Mouse (Mus musculus): ENCODE results near the gene Degs2. TPM values are rescaled to one million over a fixed set of nuclear protein-coding genes. Genes with fewer than 3 reads are reported as not detected.

The Degs2 gene
- polyA plus RNA-seq, 1 experiment = 0.11 TPM

- H3K36me3 ChIP-seq (ENCODE audit: control insufficient read depth, insufficient read depth) = no peaks in the 10 kb centered on the region
- no peak overlapping the region for H3K4me3 ChIP-seq
- H3K4me2 ChIP-seq (ENCODE audit: low read depth) = no peak overlapping the region
- no peaks in the 10 kb centered on the region for H3K27me3 ChIP-seq (ENCODE audit: control insufficient read depth, insufficient read depth, insufficient read length)
- no peak overlapping the region for H3ac ChIP-seq (ENCODE audit: control insufficient read depth, insufficient read length)
- no peaks in the 10 kb centered on the region for H3K79me2 ChIP-seq (ENCODE audit: control insufficient read depth, insufficient read depth)
- TF ChIP-seq MYOD1 (IDR thresholded peaks at IDR 0.05; ENCODE audit: control insufficient read depth in 1 of 3, insufficient read length in 2 of 3, low read depth in 2 of 3) = no peak
- TF ChIP-seq CEBPB (IDR thresholded peaks at IDR 0.05; ENCODE audit: insufficient read depth, poor library complexity, severe bottlenecking) = no peak
- TF ChIP-seq POLR2A (IDR thresholded peaks at IDR 0.05; ENCODE audit: insufficient read length, low read depth) = no peak
- no peak for TF ChIP-seq USF1 (IDR thresholded peaks at IDR 0.05; ENCODE audit: low read depth)
- no peak for TF ChIP-seq MYOG (IDR thresholded peaks at IDR 0.05; ENCODE audit: control insufficient read depth in 1 of 3, insufficient read depth in 1 of 3, insufficient read length in 2 of 3, low read depth in 2 of 3)
- no peak for TF ChIP-seq MAX (IDR thresholded peaks at IDR 0.05; ENCODE audit: low read depth)
- TF ChIP-seq POLR2AphosphoS2 (IDR thresholded peaks at IDR 0.05; ENCODE audit: insufficient read length, low read depth) = no peak
- TF ChIP-seq E2F4 (IDR thresholded peaks at IDR 0.05; ENCODE audit: insufficient read depth) = no peak
These were observed 23.7 kb downstream of the Degs2 start for GRCm38 (mm10) chr12:108678366-108678765.

DNA sequence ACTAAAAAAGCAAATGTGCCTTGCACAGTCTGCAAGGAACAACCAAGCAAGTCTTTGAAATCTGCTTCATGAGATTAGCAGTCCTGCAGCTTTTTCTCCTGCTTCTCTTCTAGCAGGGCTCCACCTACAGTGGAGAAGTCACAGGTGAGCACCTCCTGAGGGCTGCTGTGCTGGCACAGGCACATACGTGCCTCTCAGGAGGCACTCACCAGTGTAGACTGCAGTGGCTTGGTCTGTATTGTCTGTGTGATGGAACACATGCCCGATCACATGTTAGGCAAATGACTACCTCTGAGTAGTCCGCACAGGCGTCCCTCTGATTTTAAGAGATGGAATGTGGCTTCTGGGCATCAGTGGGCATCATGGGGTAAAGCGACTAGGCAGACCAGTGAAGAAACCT is 25.0 kb downstream of the Degs2 start:
- no peak for TF ChIP-seq REST (IDR thresholded peaks at IDR 0.05; ENCODE audit: insufficient read depth, insufficient read length)
- TF ChIP-seq CEBPB (IDR thresholded peaks at IDR 0.05; ENCODE audit: insufficient read depth, poor library complexity, severe bottlenecking) = no peak
- TF ChIP-seq TCF3 (IDR thresholded peaks at IDR 0.05; ENCODE audit: insufficient read length, low read depth) = no peak
- no peak for TF ChIP-seq MYOG (IDR thresholded peaks at IDR 0.05; ENCODE audit: control insufficient read depth in 1 of 3, insufficient read depth in 1 of 3, insufficient read length in 2 of 3, low read depth in 2 of 3)
- TF ChIP-seq POLR2A (IDR thresholded peaks at IDR 0.05; ENCODE audit: insufficient read length, low read depth) = no peak
- H3K4me3 ChIP-seq = no peak overlapping the region
- no peaks in the 10 kb centered on the region for H3K79me2 ChIP-seq (ENCODE audit: control insufficient read depth, insufficient read depth)
- no peak overlapping the region for H3ac ChIP-seq (ENCODE audit: control insufficient read depth, insufficient read length)
- no peak overlapping the region for H3K4me2 ChIP-seq (ENCODE audit: low read depth)
- no peaks in the 10 kb centered on the region for H3K36me3 ChIP-seq (ENCODE audit: control insufficient read depth, insufficient read depth)
- H3K27me3 ChIP-seq (ENCODE audit: control insufficient read depth, insufficient read depth, insufficient read length) = no peaks in the 10 kb centered on the region

DNA sequence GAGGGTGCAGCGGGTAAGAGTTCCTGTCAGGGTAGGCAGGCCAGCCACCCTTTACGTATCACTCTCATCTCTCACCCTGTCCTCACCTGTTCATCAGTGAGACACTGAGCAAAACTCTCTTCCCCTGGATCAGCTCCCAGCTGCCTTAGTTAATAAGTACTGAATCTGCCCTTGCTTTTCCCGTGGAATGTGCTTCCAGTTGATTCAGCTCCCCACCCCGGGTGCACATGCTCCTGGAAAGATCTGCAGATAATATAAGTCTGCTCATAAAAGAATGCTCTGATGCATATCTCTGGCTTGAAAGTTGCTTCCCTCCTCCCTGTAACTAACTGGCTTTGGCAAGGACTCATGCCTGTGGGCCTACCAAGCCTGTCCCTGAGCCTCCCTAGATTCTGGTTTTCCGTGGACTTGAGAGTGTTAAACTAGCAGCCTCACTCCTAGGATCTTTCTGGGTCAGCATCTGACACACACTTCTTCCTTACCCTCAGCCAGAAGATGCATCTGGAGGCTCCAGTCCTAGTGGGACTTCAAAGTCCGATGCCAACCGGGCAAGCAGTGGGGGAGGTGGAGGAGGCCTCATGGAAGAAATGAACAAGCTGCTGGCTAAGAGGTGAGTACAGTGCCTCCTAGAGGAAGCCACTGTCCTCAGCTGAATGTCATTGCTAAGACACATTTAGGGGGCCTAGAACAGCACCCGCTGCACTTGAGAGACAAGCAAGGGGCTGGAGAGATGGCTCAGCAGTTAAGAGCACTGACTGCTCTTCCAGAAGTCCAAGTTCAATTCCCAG is 26.3 kb downstream of the Degs2 start:
- no peaks in the 10 kb centered on the region for H3K36me3 ChIP-seq (ENCODE audit: control insufficient read depth, insufficient read depth)

GRCm38 (mm10) chr12:108674916-108675315 is 27.2 kb downstream of the Degs2 start:
- no peaks in the 10 kb centered on the region for H3K27me3 ChIP-seq (ENCODE audit: control insufficient read depth, insufficient read depth, insufficient read length)

More for the DNA sequence above, 26.3 kb downstream of the Degs2 start:
- Histone ChIP-seq H3K79me2 (ENCODE audit: control insufficient read depth, insufficient read depth) (no peaks in the 10 kb centered on the region), H3ac (ENCODE audit: control insufficient read depth, insufficient read length) (no peak overlapping the region), H3K4me3 (no peak overlapping the region), H3K27me3 (ENCODE audit: control insufficient read depth, insufficient read depth, insufficient read length) (no peaks in the 10 kb centered on the region), H3K4me2 (ENCODE audit: low read depth) (no peak overlapping the region)
- TF ChIP-seq USF1 (IDR thresholded peaks at IDR 0.05; ENCODE audit: low read depth) (no peak), CEBPB (IDR thresholded peaks at IDR 0.05; ENCODE audit: insufficient read depth, poor library complexity, severe bottlenecking) (no peak), POLR2A (IDR thresholded peaks at IDR 0.05; ENCODE audit: insufficient read length, low read depth) (no peak), SRF (IDR thresholded peaks at IDR 0.05; ENCODE audit: control insufficient read depth, insufficient read length, low read depth) (no peak), E2F4 (IDR thresholded peaks at IDR 0.05; ENCODE audit: insufficient read depth) (no peak), REST (IDR thresholded peaks at IDR 0.05; ENCODE audit: insufficient read depth, insufficient read length) (no peak), TCF12 (IDR thresholded peaks at IDR 0.05; ENCODE audit: insufficient read depth, poor library complexity, severe bottlenecking) (no peak), TCF3 (IDR thresholded peaks at IDR 0.05; ENCODE audit: insufficient read length, low read depth) (no peak)

GRCm38 (mm10) chr12:108674502-108674901 is 27.6 kb downstream of the Degs2 start:
- Histone ChIP-seq H3K4me3 (no peak overlapping the region), H3K4me2 (ENCODE audit: low read depth) (no peak overlapping the region), H3K36me3 (ENCODE audit: control insufficient read depth, insufficient read depth) (no peaks in the 10 kb centered on the region), H3K27me3 (ENCODE audit: control insufficient read depth, insufficient read depth, insufficient read length) (no peaks in the 10 kb centered on the region), H3K79me2 (ENCODE audit: control insufficient read depth, insufficient read depth) (no peaks in the 10 kb centered on the region), H3ac (ENCODE audit: control insufficient read depth, insufficient read length) (no peak overlapping the region)
- no peak for TF ChIP-seq TCF3 (IDR thresholded peaks at IDR 0.05; ENCODE audit: insufficient read length, low read depth)

More at GRCm38 (mm10) chr12:108674916-108675315, 27.2 kb downstream of the Degs2 start:
- no peak overlapping the region for H3K4me3 ChIP-seq
- H3K4me2 ChIP-seq (ENCODE audit: low read depth) = no peak overlapping the region
- no peaks in the 10 kb centered on the region for H3K36me3 ChIP-seq (ENCODE audit: control insufficient read depth, insufficient read depth)
- TF ChIP-seq POLR2A (IDR thresholded peaks at IDR 0.05; ENCODE audit: insufficient read length, low read depth) = no peak
- TF ChIP-seq CEBPB (IDR thresholded peaks at IDR 0.05; ENCODE audit: insufficient read depth, poor library complexity, severe bottlenecking) = no peak
- no peak for TF ChIP-seq MAX (IDR thresholded peaks at IDR 0.05; ENCODE audit: low read depth)
- TF ChIP-seq TCF12 (IDR thresholded peaks at IDR 0.05; ENCODE audit: insufficient read depth, poor library complexity, severe bottlenecking) = no peak
- TF ChIP-seq TCF3 (IDR thresholded peaks at IDR 0.05; ENCODE audit: insufficient read length, low read depth) = no peak
- no peak for TF ChIP-seq E2F4 (IDR thresholded peaks at IDR 0.05; ENCODE audit: insufficient read depth)
- TF ChIP-seq MYOD1 (IDR thresholded peaks at IDR 0.05; ENCODE audit: control insufficient read depth in 1 of 3, insufficient read length in 2 of 3, low read depth in 2 of 3) = no peak
- no peak for TF ChIP-seq POLR2AphosphoS2 (IDR thresholded peaks at IDR 0.05; ENCODE audit: insufficient read length, low read depth)
- TF ChIP-seq SRF (IDR thresholded peaks at IDR 0.05; ENCODE audit: control insufficient read depth, insufficient read length, low read depth) = no peak
- no peak for TF ChIP-seq USF1 (IDR thresholded peaks at IDR 0.05; ENCODE audit: low read depth)
- no peak for TF ChIP-seq REST (IDR thresholded peaks at IDR 0.05; ENCODE audit: insufficient read depth, insufficient read length)
- TF ChIP-seq MYOG (IDR thresholded peaks at IDR 0.05; ENCODE audit: control insufficient read depth in 1 of 3, insufficient read depth in 1 of 3, insufficient read length in 2 of 3, low read depth in 2 of 3) = no peak
- no peak overlapping the region for H3ac ChIP-seq (ENCODE audit: control insufficient read depth, insufficient read length)
- H3K79me2 ChIP-seq (ENCODE audit: control insufficient read depth, insufficient read depth) = no peaks in the 10 kb centered on the region

Data from myocyte (in vitro differentiated cells).